Mouse (Mus musculus): ENCODE measurements around the gene Psmb11.
"Not testable (repeated sequence)": the region's sequence is repeated elsewhere in the genome, so short reads cannot be mapped to it uniquely, and the experiment has no call there.

Psmb11 gene

GRCm38 (mm10) chr14:54603038-54603654, 18.1 kb upstream of the Psmb11 start:
- intact Hi-C loops (cut with DNase I): no loop called here

DNA sequence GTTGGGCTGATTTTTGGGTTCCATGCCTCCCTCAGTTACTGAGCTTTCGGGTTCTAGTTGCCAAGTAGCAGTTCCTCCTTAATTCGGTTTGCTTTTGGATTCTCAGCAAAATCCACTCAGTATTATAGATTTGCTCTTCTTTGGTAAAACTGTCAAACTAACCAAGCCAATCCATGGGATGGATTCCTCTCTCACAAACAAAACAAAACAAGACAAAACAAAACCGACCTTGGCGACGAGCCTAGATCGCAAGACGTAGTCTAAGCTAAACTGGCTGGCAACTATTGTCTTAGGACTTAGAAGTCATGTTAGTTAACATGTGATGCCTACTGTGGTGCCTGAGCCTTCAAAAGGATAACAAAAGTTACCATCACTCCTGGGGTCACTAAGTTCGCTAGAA, 17.5 kb upstream of the Psmb11 start:
- intact Hi-C loops (cut with DNase I): no loop called here

- intact Hi-C loops (cut with DNase I): no loop called here
These were observed 15.4 kb upstream of the Psmb11 start, which contains the start of gene 4931414P19Rik for GRCm38 (mm10) chr14:54605752-54606321. 4931414P19Rik (minus strand) TSS chr14:54605993.

DNA sequence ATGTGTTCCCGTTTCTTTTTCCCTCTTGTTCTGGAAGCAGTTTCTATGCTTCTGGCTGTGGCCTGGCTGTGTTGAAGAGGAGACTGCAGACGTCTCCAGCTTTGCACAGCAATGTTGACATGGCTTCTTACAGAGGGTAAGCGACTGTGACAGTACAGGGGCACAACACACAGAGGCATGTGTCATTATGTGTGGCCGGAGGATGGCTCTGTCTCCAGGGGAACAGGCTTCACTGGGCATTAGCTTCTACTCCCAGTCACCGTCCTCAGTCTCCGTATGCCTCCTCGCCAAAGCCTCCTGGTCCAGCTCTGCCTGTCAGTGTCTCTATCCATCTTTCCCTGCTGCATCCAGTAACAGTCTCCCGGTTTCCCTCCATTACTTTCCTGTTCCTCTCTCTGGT, 14.0 kb upstream of the Psmb11 start:
- intact Hi-C loops (cut with DNase I): no loop called here

- intact Hi-C loops (cut with DNase I): no loop called here
These were observed 12.0 kb upstream of the Psmb11 start for GRCm38 (mm10) chr14:54609245-54609644.

DNA sequence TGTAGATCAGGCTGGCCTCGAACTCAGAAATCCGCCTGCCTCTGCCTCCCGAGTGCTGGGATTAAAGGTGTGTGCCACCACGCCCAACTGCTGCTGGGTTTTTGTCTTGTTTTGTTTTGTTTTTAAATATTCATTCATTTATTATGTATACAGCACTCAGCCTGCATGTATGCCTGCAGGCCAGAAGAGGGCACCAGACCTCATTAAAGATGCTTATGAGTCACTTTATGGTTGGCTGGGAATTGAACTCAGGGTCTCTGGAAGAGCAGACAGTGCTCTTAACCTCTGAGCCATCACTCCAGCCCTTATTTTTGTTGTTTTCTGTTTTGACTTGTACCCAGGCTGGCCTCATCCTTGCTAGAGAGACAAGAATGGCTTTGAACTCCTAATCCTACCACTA, 11.3 kb upstream of the Psmb11 start:
- intact Hi-C loops (cut with DNase I): loop anchor here (2.0 kb wide), 1 partner anchor 33 kb away; no protein-coding TSS in a partner anchor

DNA sequence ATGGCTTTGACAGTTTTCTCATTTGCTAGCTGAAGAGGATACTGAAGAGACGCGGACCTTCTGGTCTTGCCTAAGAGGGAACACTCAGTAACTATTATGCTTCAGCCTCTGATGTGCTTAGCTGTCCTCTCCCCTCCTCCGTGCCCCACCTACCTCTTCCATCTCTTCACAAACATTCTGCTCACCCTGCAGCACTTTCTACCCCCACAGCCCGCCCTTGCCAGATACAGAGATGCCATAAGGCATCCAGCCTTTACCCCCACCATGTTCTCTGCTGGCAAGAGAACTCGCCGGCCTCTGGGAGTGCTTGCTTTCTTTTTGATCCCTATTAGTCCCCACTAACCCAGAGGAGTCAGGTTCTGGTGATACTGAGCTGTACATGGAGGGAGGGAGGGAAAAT, 10.6 kb upstream of the Psmb11 start:
- intact Hi-C loops (cut with DNase I): loop anchor here (2.0 kb wide), 1 partner anchor 32 kb away; no protein-coding TSS in a partner anchor

- intact Hi-C loops (cut with DNase I): not testable (repeated sequence)
These were observed 7.1 kb upstream of the Psmb11 start for GRCm38 (mm10) chr14:54614130-54614529.

DNA sequence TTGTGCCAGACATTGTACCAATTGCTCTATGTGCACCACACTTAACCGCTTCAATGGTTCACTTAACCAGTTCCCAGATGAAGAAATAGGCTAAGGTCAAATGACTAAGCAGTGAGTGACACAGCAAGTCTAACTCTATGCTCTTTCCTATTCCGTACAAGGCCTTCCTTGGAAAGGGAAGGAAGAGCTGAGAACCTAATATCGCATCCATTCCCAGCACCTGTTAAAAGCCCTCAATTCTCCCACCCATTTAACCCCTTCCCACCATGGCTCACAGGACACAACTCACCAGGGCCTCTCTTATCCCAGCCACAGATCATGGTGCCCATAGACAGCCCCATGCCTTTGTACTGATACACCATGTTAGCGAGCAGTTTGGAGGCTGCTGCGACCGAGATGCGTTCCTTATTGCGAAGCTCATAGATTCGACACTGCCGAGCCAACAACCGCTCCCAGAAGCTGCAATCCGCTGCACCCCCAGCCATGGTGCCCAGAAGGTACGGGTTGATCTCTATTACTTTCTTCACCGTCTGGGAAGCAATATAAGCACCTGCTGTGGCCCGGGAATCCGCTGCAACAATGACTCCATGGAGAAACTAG, 4.9 kb upstream of the Psmb11 start:
- intact Hi-C loops (cut with DNase I): no loop called here

DNA sequence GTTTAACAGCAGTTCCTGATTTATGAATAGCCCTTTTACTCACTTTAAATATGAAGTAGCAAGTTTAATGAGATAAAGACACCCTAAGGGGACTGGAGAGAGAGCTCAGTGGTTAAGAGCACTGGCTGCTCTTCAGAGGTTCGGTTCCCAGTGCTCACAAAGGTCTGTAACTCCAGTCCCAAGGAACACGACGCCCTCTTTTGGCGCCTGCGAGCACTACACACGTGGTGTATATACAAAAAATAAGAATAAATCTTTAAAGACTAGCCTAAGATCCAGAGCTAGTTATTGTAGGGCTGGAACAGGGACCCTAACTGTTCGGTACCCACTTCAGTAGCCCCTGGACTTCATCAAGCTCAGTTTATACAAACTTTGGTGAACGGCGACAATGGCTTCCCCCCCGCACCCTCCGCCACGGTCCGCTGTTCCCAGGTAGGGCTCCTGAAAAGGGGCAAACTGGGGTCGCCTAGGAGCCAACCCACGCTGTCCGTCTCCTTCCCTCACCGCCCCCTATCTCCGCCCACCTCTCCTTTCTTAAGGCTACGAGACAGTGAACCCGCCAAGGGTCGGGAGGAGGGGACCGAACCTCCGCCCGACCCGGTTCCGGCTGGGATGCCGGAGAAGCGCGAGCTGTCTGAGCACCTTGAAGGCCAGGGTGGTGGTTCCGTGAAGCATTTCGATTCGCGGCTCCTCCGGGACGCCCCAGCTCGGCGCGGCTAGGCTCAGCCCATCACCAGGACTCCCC, 3.9 kb upstream of the Psmb11 start:
- intact Hi-C loops (cut with DNase I): no loop called here

GRCm38 (mm10) chr14:54617897-54618365, 3.3 kb upstream of the Psmb11 start, which contains the start of gene Psmb5:
Psmb5 (minus strand) TSS chr14:54618022.
- intact Hi-C loops (cut with DNase I): no loop called here

DNA sequence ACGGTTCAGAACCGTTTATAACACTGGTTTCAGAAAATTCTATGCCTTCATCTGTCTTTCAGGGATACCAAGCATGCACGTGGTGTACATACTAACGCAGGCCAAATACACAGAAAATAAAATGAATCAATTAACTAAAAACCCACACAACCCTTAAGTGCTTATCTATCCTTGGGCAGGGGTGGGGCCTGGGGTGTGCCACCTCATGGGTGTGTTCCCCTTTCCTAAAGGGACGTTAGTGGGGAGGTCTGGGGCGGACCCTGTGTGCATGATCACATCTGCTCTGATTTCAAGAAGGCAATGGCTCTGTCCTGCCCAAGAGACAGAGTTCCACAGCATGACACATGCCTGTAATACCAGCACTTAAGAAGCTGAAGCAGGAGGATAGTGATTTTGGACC, 2.1 kb downstream of the Psmb11 start:
- intact Hi-C loops (cut with DNase I): no loop called here

- intact Hi-C loops (cut with DNase I): no loop called here
These were observed 3.7 kb downstream of the Psmb11 start for GRCm38 (mm10) chr14:54624976-54625375.

DNA sequence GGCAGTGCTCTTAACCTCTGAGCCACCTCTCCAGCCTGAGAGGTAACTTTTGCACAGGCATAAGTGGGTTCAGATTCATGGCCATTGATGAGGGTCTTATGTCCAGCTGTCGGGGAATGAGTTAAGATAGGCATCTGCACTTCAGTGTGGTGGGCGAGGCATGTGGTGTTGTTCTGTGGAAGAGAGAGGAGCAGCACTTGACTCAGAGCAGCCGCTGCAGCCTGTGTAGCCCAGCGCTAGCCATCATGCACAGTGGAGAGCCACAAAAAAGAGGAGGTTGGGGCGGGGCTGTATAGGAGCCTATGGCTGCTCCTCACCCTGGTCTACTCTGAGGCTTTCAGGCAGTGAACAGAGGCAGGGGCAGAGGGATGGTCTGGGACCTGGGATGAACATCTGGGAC, 6.9 kb downstream of the Psmb11 start:
- intact Hi-C loops (cut with DNase I): no loop called here

- intact Hi-C loops (cut with DNase I): no loop called here
These were observed 8.6 kb downstream of the Psmb11 start for GRCm38 (mm10) chr14:54629797-54630196.

DNA sequence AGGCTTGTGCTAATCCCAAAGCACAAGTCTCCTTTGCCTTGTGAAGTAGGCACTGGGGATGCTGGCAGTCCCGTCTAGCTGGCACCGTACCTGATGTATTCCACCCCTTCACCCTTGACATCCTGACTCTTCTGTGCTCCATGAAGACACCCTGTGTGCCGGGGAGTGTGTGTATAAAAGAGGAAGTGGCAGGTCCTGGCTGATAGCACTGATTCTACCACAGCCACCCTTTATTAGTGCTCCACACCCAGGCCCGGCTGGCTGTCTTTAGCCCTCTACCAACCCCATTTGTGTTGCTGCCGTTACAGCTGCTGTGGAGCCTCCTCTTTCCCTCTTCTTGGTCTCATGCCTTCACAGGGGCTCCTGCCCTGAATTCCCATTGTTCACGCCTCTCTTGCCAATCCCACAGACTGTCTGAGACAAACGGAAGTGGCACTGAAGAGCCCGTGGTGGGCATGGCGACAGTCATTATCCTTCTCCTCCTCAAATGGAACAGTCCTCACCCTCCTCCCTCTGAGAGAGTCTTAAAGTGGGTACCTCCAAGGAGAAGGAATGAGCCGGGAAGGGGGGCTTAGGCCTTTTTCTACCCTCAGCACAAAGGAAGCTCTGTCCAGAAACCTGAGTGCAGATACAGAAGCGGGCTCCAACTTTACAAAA, 9.5 kb downstream of the Psmb11 start:
- intact Hi-C loops (cut with DNase I): no loop called here

DNA sequence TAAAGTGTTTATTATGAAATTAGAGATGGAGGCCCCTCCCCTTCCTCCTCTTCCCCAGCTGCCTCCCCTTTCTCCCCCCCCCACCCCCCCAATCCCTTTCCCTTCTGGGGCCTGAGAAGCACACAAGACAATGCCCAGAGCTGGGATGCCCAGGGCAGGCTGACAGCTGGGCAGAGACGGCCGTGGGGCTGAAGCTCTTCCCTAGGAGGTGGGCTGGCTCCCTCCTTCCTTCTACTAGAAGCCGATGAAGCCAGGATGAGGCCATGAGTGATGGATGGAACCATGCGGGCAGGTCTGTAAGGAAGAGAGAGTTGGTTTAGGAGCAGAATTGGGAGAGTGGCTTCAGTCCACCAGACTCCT, 10.0 kb downstream of the Psmb11 start:
- intact Hi-C loops (cut with DNase I): no loop called here

- intact Hi-C loops (cut with DNase I): no loop called here
These were observed 11.0 kb downstream of the Psmb11 start for GRCm38 (mm10) chr14:54632252-54632651.

- intact Hi-C loops (cut with DNase I): no loop called here
These were observed 12.9 kb downstream of the Psmb11 start for GRCm38 (mm10) chr14:54634182-54634581.

GRCm38 (mm10) chr14:54636954-54637353, 15.7 kb downstream of the Psmb11 start:
- intact Hi-C loops (cut with DNase I): no loop called here

DNA sequence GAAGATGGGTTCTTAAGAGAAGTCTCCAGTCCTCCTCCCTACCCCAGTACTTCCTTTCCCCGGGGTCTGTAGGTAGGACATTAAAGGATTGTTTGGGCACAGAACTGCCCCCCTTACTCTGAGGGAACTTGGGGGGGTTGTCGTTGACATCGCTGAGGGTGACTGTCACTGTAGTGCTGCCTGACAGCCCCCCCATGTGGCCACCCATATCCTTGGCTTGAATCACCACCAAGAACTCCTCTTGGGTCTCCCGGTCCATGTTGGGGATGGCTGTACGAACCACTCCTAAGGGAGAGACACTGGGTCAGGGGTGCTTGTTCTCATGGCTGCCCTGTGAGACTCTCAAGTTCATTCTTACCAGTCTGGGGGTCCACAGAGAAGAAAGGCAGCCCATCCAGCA, 17.0 kb downstream of the Psmb11 start:
- intact Hi-C loops (cut with DNase I): no loop called here

All from adrenal gland (tissue).